Mouse (Mus musculus) MEL (cell line): ENCODE results near the gene Nup54.

Experiments
- CHD1 ChIP-seq: IDR thresholded peaks from 2 replicates; pipeline ENCODE4 v1.6.1; 2012; ENCODE audit warnings: low read depth, mild to moderate bottlenecking, inconsistent platforms, low read length, improper control_type of control experiment
- CTCF ChIP-seq, 3 experiments: IDR thresholded peaks in 2 of 3; conservative IDR thresholded peaks in 1 of 3; 2 replicates each; pipeline ENCODE4 v1.5.1; 2011 to 2012; ENCODE audit warnings: low read length in 3 of 3, low read depth in 2 of 3, mild to moderate bottlenecking in 2 of 3, improper control_type of control experiment in 1 of 3, inconsistent platforms in 1 of 3, mixed read lengths in 1 of 3, moderate library complexity in 1 of 3; ENCODE audit not compliant: control insufficient read depth in 1 of 3, insufficient read depth in 1 of 3, poor library complexity in 1 of 3, severe bottlenecking in 1 of 3
- E2F4 ChIP-seq: IDR thresholded peaks from 2 replicates; pipeline ENCODE4 v1.6.1; 2011; ENCODE audit warnings: low read depth, low read length, improper control_type of control experiment, borderline replicate concordance
- GABPA ChIP-seq: IDR thresholded peaks from 2 replicates; pipeline ENCODE4 v1.6.1; 2012; ENCODE audit warnings: low read depth, mild to moderate bottlenecking, inconsistent platforms, low read length, improper control_type of control experiment, moderate library complexity
- GATA1 ChIP-seq: IDR thresholded peaks from 2 replicates; pipeline ENCODE4 v1.6.1; 2011; ENCODE audit warnings: low read depth, low read length, improper control_type of control experiment
- KAT2A ChIP-seq: conservative IDR thresholded peaks from 2 replicates; pipeline ENCODE4 v1.6.1; 2012; ENCODE audit warnings: low read depth, low read length, improper control_type of control experiment, inconsistent platforms
- POLR2A ChIP-seq, 2 experiments: IDR thresholded peaks; 2 replicates each; pipeline ENCODE4 v1.6.1; 2011 to 2012; ENCODE audit warnings: low read length in 2 of 2, mild to moderate bottlenecking in 2 of 2, control low read depth in 1 of 2, improper control_type of control experiment in 1 of 2, low read depth in 1 of 2, moderate library complexity in 1 of 2; ENCODE audit not compliant: control insufficient read depth in 1 of 2, insufficient read depth in 1 of 2, poor library complexity in 1 of 2
- POLR2AphosphoS2 ChIP-seq: IDR thresholded peaks from 2 replicates; pipeline ENCODE4 v1.6.1; 2011; ENCODE audit warnings: low read length, improper control_type of control experiment
- POLR2AphosphoS5 ChIP-seq: IDR thresholded peaks from 2 replicates; pipeline ENCODE4 v1.6.1; 2012; ENCODE audit warnings: low read depth, borderline replicate concordance, mild to moderate bottlenecking, inconsistent platforms, low read length, moderate library complexity, mixed read lengths
- TBP ChIP-seq: IDR thresholded peaks from 2 replicates; pipeline ENCODE4 v1.8.0; 2011; ENCODE audit warnings: low read depth, low read length, improper control_type of control experiment
- ZC3H11A ChIP-seq: IDR thresholded peaks from 2 replicates; pipeline ENCODE4 v1.6.1; 2012; ENCODE audit warnings: low read depth, mild to moderate bottlenecking, inconsistent platforms, low read length, improper control_type of control experiment
- ZNF384 ChIP-seq: IDR thresholded peaks from 2 replicates; pipeline ENCODE4 v1.6.1; 2012; ENCODE audit warnings: low read depth, mild to moderate bottlenecking, inconsistent platforms, low read length, improper control_type of control experiment

DNA sequence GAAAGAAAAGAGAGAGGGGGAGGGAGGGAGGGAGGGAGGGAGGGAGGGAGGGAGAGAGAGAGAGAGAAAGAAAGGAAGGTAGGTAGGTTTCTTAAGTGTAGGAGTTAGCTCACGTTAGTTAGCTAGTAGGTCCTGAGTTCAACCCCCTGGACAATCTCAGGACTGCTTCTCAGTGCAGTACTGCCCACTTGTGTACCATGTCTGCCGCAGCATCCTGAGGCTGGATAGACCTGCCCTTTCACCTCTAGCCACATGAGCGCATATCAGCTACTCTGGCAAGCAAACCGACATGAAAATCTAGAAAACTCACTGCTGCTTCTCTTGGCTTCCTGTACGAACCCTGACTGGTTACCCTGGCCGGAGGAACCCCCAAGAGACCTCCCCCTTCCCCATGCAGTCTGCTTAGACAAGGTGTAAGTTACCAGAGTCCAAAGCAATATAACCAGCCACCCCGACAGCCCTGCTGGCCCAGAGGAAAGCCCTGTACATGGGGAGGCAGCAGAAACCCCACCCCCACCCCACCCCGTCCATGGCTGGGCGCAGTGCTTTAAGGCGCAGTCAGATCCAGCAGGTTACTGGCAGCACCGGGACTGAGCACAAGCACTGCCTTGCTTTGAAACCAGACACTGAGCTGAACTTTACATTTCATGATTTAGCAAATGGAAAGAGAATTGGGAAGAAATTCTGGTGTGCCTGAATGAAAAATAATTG lies 21.6 kb downstream of the Nup54 start:
- TF ChIP-seq POLR2AphosphoS2, result no peak
- TF ChIP-seq TBP, result no peak
- no peak for TF ChIP-seq E2F4
- TF ChIP-seq CTCF (IDR thresholded peaks at IDR 0.05 in 2 of 3, conservative IDR thresholded peaks at IDR 0.05 in 1 of 3; ENCODE audit: control insufficient read depth in 1 of 3, insufficient read depth in 1 of 3, low read depth in 2 of 3, low read length in 3 of 3, poor library complexity in 1 of 3, severe bottlenecking in 1 of 3), result no peak
- TF ChIP-seq POLR2AphosphoS5, result no peak
- TF ChIP-seq ZC3H11A, result no peak
- TF ChIP-seq POLR2A (IDR thresholded peaks at IDR 0.05; ENCODE audit: control insufficient read depth in 1 of 2, insufficient read depth in 1 of 2, low read depth in 1 of 2, low read length in 2 of 2, poor library complexity in 1 of 2), result no peak
- no peak for TF ChIP-seq KAT2A
- TF ChIP-seq ZNF384, result no peak
- TF ChIP-seq GATA1, result no peak
- TF ChIP-seq GABPA, result no peak
- TF ChIP-seq CHD1, result no peak
